Mouse (Mus musculus) hematopoietic stem cell, adult 5-6 weeks (primary cell): ENCODE measurements around the gene Pex10. TPM values are rescaled to one million over a fixed set of nuclear protein-coding genes. Genes with fewer than 3 reads are reported as not detected.

ENCODE experiments used
- ATAC-seq, 2 experiments: fragments of 125-278 bp in 1 of 2; replicated peaks in 1 of 2; 2 replicates each; pipeline ENCODE4 v1.8.0; 2016 to 2017; ENCODE audit warnings: inconsistent platforms in 2 of 2, mild to moderate bottlenecking in 2 of 2, moderate number of reproducible peaks in 2 of 2, low read depth in 1 of 2, moderate TSS enrichment in 1 of 2; ENCODE audit not compliant: low FRiP score in 2 of 2, poor library complexity in 2 of 2, severe bottlenecking in 2 of 2, insufficient read depth in 1 of 2, low TSS enrichment in 1 of 2
- total RNA-seq: library from RNA; stranded (forward); fragments of 172-1452, 232-1000 nt; gene quantifications from 2 replicates; pipeline ENCODE4 v1.2.3, GENCODE M21; 2017

Pex10 gene
- total RNA-seq, 1 experiment from 2014 or later, result 12.9 TPM

DNA sequence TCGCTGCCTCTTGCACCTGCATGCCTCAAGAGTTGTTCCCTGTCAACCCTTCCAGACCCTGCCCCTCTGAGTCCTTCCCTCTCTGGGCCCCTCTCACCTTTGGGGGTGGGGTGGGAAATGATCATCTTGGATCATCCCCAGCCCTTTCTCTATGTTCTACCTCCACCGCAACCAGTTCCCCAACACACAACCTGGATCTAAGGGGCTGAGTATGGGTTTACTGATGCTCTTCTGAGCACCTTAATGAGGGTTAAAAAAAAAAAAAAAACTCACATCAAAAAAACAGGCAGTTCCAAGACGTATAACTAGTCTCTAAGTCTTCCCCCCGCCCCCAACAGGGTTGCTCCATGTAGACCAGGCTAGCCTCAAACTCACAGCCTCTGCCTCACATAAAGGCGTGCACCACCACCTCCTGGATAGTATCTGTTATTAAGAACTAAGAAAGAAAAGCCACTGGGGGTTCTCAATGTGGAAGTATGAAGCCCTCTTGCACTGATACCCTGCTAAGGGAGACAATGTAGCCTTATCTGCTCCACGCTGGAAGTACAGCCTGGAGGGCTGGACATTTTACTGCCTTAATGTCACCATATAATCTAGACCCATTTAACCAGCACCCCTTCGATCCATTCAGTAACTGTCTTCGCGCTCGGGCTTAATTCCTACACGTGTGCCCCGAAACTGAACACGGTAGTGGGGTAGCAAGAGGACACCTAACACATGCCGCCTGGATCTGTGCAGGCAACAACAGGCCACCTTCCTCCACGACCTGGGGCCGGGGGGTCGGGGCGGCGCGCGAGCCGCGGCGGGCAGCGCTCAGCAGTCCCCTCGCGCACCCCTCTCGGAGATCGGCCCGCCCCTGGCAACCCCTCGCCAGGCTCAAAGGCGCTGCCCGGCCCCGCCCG is 18.6 kb downstream of the Pex10 start:
- peak in 1 of 2 experiments; percentile 3; a peak in 1 of 4 replicates for ATAC-seq

DNA sequence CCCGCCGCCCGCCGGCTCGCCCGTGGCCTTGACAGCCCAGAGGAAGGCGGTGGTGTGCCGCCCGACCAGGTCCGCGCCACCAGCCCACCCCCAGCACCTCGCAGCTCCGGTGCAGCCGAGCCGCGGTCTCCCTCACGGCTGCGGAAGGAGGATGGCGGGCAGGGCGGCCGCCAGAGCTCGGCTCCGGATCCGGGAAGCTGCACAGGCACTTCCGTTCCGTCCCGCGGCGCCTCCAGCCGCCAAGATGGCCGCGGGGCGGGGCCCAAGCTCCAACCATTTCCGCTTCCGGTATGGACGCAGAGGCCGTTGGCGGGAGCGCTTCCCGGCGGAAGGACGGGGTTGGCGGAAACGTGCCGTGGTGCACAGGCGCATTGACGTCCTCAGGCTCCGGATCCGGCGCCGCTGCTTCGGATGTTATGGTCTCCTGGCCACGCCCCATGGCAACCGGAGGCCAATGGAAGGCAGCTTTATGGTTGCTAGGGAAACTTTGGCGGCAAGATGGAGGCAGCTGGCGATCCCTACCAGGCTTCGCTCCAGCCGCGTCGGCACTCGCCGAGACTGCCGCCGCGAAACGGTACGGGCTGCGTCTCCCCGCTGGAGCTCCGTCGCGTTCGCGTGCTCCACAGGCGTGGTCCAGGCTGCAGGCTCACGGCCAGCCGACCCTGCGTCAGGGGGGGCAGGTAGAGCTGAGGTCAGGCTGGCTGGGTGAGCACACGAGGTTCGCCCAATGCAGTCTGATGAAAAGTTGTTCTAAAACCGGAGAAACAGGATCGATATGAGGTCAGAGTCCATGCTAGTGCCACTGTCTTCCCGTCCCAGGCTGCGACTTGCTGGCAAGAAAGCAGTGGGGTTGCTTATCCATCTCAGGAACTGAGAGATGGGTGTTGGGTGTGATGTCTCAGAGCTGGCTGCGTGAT is 19.6 kb downstream of the Pex10 start, which contains the start of the genes Rer1 and Morn1:
Gene Rer1, minus strand, starts transcription at position 275 of the 917 bp plus-strand sequence.
Gene Morn1, plus strand, starts transcription at position 470 of the 917 bp plus-strand sequence.
- peak; percentile 98 to 99 for ATAC-seq

DNA sequence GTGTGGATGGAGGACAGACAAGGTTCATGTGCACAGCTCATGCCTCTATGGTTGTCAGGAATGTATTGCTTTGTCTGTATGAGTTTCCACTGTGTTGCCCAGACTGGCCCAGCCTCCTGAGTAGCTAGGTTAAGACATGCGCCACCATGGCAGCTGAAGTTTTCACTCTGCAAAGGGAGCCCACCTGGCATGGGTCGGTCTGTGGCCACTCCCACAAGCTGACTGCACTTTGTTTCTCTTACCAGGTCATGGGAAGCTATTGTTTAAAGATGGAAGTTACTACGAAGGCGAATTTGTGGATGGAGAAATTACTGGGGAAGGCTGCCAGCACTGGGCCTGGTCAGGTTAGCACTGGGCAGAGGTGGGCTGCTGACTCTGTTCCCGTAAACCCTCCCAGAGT is 22.4 kb downstream of the Pex10 start:
- no peak for ATAC-seq

DNA sequence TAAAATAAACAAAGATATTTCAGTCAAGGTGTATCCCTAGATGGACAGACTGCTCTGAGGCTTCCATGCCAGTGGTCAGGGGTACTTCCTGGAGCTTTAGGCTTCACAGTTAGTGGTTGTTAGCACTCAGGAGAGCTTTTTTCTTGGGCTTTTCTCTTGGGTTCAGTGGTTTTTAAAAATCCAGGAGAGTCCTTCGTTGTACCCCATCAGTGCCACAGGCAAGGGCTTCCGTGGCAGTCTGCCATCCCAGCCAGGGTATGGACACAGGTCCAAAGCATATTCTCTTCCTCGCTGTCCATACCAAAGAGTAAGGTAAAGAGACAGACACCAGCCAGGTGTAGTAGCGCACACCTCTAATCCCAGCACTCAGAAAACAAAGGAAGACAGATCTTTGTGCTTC is 23.3 kb downstream of the Pex10 start:
- ATAC-seq, result no peak

DNA sequence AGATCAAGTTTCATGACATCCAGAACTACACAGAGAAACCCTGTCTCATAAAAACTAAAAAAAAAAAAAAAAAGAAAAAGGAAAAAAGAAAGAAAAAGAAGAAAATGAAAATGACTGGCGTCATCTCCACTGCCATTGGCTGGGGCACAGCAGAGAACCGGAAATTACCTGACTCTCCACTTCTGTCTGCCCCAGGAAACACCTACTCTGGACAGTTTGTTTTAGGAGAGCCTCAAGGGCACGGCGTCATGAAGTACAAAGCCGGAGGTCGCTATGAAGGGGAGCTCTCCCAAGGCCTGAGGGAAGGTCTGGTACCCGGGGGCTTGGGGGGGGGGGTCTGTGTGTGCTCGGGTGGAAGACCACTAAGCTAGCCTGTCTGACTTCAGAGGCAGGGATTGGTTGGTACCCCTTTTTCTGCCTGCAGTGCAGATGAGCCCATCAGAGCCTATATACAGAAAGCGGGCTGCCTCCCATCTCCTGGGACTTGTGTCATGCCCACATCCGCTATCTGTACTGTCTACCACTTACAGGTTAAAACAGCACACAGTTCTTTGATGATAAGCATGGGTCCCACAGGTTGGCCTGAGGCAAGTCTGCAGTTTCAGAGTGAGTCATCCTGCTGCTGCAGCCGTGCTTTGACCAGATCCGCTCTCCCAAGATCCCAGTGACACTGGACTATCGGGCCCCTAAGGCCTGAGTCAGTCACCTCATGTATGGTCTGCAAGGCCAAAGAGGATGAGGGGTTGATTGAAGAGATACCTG is 24.1 kb downstream of the Pex10 start:
- no peak for ATAC-seq

DNA sequence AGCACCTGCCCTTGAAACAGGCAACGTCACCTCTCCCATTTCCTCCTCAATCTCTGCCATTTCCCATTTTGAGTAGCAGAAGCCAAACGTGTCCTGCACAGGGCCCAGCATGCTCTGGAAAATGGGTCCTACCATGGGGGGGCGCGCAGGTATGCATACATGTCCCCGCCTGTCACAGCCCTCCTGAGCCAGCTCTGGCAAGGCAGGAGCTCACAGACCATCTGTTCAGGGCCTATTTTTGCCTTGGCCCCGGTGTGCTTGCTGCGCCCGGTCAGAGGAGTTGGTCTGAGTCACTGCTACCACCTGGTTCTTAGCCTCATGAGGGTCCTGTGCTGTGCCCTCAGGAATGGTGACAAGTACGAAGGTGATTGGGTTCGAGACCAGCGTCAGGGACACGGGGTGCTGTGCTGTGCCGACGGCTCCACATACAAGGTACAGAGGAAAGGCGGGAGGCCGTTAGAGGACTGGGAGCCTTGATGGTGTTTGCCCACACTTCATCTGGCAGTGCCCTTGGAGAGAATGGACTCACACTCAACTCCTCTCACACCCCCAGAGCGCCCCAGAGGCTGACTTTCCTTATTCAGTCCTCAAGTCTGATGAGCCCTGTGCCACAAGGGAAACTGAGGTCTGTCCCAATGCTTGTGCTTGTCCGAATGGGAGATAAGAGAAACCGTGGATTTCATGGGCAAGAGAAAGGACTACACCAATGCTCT is 26.1 kb downstream of the Pex10 start:
- ATAC-seq, result no peak

DNA sequence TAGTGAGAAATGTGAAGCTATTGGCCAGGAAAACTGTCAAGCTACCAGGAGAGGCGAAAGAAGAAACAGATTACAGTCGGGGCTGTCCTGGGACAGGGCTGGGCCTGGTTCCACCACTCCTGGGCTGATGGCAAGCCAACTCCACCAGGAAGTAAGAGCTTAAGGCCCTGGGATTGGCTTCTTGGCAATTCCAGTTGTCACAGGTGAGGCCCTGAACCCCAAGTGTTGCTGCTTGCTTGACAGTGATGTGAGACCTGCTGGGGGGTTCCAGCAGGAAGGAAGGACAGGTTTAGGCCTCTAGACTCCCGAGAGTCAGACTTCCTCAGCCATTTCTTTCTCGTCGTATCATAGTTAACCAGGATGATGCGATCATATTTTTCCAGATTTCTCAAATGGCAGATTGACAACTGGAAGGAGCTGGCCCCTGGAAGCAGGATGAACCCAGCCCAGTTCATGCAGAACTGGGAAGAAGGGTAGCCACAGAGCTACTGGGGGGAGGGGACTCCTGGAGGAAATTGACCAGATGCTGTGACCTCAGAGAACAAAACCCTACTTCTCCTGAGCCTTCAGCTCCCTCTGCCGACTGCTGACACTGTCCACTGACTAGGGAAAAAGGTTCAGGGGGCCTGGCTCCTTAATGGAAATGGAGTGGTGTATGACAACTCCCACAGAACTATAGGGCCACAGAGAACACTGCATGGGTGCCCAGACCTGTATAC is 26.8 kb downstream of the Pex10 start:
- no peak for ATAC-seq

DNA sequence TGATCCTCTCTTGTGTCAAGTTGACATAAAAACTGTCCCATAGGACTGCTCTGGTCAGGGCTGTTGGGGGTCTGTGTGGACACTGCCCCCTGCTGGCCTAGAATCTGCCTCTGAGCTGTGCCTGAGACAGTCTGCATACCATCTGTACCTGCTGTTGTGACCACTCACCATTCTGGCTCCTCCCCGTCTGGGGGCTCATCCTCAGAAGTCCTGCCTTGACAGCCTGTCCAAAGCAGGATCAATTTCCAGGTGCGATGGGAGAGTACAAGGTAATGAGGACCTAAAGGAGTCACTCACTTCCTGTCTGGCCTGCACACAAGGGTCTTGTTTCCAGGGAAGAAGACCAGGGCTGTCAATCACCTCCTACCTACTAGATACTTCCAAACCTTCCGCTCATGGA is 27.7 kb downstream of the Pex10 start:
- ATAC-seq, result peak in 1 of 2 experiments; percentile 55; a peak in 2 of 4 replicates

DNA sequence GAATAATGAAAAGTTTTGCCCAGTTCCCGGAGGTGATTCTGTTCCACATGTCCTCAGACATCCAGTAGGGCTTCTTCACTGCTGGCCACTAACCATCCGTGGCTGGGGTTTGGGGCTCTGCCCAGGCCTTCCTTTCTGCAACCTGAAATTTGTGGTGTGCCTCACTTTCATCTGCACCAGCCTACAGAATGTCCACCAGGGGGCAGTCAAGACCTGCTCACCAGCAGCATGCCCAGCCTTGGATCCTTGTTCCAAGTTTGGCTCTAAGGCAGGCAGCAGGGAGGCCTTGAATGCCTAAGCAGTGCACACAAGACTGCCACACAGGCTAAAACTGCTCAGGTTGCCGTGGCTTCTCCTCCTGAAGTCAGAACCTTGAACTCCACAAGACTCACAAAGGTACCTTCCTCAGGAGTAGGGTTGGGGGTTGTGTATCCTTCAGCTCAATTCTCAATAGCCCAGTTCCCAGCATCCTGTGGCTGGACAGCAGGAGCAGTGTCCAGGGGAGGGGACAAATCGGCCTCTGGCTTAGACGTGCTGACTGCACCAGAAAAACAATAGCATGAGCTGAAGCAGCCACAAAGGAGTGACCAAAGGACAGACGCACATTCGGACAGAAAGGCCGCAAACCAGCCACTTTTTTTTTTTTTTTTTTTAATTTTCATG is 28.6 kb downstream of the Pex10 start:
- ATAC-seq, result peak; percentile 83 to 95

DNA sequence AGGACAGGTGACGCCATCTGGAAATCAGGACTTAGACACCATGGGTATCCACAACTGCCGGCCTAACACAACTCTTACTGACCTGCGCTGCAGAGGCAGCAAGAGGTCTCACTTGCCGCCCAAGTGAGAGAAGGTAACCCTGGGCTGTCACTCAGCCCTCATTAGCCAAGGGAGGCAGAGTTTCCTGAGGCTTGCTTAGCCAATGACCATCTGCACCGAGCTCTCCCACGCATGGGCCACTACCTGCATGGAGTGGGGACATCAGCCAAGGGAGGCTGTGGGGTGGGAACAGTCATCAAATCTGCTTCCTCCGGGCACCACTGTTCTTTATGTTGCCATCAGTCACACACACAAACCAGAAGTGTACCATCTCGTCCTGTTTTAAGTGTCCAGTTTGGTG is 29.2 kb downstream of the Pex10 start:
- ATAC-seq, result no peak

DNA sequence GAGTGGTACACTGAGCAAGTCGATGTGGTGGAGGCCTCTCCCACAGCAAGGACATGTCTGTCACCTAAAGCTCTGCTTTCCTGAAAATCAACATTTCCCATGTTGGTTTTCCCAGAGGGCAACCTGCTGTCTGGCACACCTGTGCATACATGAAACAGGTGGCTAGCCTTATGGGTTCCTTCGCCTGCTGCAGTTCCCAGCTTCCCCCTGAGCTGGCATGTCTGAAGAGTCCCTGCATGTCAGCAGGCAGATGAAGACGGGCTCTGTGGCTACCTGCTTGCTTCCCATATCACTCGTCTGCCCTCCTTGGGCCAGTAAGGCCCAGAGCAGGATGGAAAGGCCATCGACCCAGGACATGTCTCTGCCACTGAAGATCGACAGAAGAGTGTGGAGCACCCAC is 30.6 kb downstream of the Pex10 start:
- ATAC-seq, result no peak

DNA sequence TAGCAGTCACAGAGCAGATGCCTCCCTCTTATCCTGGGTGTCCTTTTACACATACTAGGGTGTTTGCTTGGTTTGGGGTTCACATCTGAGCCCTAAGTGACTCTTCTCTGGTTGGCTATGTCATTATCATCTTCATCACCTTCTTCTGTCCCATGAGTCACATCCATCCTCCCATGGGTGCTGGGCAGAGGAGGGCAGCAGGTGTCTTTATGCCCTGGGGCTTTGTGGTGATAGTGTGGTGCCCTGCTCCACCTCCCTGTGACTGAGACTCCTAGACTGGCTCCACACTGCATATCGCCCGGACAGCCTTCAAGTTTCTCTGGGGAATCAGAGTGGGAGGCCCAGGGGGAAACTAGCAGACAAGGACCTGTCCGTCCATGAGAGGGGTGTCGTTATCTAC is 31.8 kb downstream of the Pex10 start:
- no peak for ATAC-seq

DNA sequence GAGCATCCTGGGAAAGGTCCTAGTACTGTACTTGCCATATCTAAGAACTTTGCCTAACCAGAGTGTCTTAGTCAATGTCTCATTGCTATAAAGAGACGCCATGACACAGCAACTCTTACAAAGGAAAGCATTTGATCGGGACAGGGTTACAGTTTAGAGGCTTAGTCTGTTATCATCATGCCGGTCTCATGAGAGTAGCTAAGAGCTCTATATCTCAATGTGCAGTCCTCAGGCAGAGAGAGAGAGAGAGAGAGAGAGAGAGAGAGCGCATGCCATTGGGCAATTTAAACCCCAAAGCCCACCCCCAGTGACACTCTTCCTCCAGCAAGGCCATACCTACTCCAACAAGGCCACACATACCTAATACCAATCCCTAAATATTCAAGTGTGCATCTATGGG is 41.1 kb downstream of the Pex10 start:
- ATAC-seq, result no peak

DNA sequence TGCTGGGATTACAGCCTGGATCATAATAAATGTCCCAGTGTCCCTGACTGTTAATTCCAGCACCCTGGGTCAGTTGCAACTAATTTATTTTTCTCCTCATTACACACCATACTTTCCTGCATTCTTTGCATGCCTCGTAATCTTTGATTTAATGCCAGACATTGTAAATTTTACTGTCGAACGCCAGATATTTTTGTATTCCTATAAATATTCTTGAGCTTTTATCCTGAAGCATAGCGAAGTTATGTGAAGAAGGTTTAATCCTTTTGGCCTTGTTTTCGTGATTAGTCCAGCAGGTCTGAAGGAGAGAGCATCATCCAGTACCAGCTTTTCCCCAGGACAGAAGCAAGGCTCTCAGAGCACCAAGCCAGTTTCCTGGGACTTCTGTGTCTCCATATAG is 42.7 kb downstream of the Pex10 start:
- no peak for ATAC-seq

DNA sequence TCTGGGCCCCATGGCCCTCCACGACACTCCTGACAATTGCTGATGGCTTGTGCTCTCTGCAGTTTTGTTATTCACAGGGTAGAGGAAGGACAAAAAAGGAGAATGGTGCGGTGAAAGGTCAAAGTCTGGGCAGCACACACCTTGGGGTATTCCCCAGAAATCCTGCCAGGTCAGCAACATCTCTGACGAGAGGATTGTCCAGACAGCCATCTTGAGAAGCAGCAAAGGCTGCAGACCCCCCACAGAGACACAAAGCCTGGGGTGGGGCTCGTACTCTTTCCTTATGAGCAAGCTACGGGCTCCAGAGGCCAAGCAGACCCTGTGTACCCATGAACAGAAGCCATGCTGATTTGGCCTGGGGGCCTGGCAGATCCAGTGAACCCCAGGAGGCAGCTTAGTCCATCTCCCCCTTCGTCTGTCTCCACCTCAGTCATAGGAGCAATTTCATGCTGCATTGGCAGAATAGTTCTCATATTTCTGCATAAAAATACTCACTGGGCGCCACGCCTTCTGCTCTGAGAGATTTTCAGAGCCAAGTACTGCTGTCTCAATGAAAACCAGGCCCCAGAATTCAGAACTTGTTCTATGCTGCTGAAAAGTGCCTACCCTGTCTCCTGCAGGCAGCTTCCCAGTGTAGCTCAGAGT is 47.1 kb downstream of the Pex10 start:
- ATAC-seq, result no peak
